Mouse (Mus musculus): ENCODE results near the gene Olfr301. TPM values are rescaled to one million over a fixed set of nuclear protein-coding genes. Genes with fewer than 3 reads are reported as not detected.

The Olfr301 gene
- not detected in 2 replicates for polyA plus RNA-seq (2012; rRNA removed)

- DNase-seq (ENCODE audit: extremely low spot score in 1 of 2, low spot score in 1 of 2), result no peak
Observed at GRCm38 (mm10) chr7:86403546-86403945, at the start of gene Olfr301. Olfr301 (plus strand) TSS chr7:86403846.

GRCm38 (mm10) chr7:86366828-86367227, 36.8 kb upstream of the Olfr301 start, which contains the start of gene Olfr305:
Olfr305 (minus strand) TSS chr7:86366928.
- no peak for DNase-seq (ENCODE audit: extremely low spot score in 1 of 2, low spot score in 1 of 2)

- DNase-seq (ENCODE audit: extremely low spot score in 1 of 2, low spot score in 1 of 2), result no peak
Observed at GRCm38 (mm10) chr7:86385769-86386168, 17.9 kb upstream of the Olfr301 start.

- DNase-seq (ENCODE audit: extremely low spot score in 1 of 2, low spot score in 1 of 2), result no peak
Observed at GRCm38 (mm10) chr7:86386558-86386957, 17.1 kb upstream of the Olfr301 start, which contains the start of gene Olfr304. Olfr304 (minus strand) TSS chr7:86386658.

GRCm38 (mm10) chr7:86397689-86398088, 6.0 kb upstream of the Olfr301 start, which contains the start of gene Olfr303:
Olfr303 (minus strand) TSS chr7:86397789.
- DNase-seq (ENCODE audit: extremely low spot score in 1 of 2, low spot score in 1 of 2), result no peak

GRCm38 (mm10) chr7:86459621-86460020, 56.0 kb downstream of the Olfr301 start, which contains the start of gene Olfr299:
Olfr299 (plus strand) TSS chr7:86459921.
- DNase-seq (ENCODE audit: extremely low spot score in 1 of 2, low spot score in 1 of 2), result no peak

Other genes starting within 250 kb of the Olfr301 start
- not detected in 2 replicates for gene Vmn2r75, start 232.1 kb upstream of the Olfr301 start, polyA plus RNA-seq (2012; rRNA removed)
- not detected in 2 replicates for gene Vmn2r76, start 157.5 kb upstream of the Olfr301 start, polyA plus RNA-seq (2012; rRNA removed)
- gene Olfr310, start 126.7 kb upstream of the Olfr301 start, polyA plus RNA-seq (2012; rRNA removed), result not detected in 2 replicates
- 0.12 and 0.32 TPM in 2 replicates for gene Olfr309, start 90.1 kb upstream of the Olfr301 start, polyA plus RNA-seq (2012; rRNA removed)
- gene Olfr308, start 78.2 kb upstream of the Olfr301 start, polyA plus RNA-seq (2012; rRNA removed), result not detected in 2 replicates
- not detected in 2 replicates for gene Olfr307, start 66.3 kb upstream of the Olfr301 start, polyA plus RNA-seq (2012; rRNA removed)
- not detected in 2 replicates for gene Olfr305, start 36.9 kb upstream of the Olfr301 start, polyA plus RNA-seq (2012; rRNA removed)
- not detected in 2 replicates for gene Olfr304, start 17.2 kb upstream of the Olfr301 start, polyA plus RNA-seq (2012; rRNA removed)
- gene Olfr303, start 6.1 kb upstream of the Olfr301 start, polyA plus RNA-seq (2012; rRNA removed), result not detected in 2 replicates
- not detected in 2 replicates for gene Olfr299, start 56.1 kb downstream of the Olfr301 start, polyA plus RNA-seq (2012; rRNA removed)
- gene Olfr298, start 88.6 kb downstream of the Olfr301 start, polyA plus RNA-seq (2012; rRNA removed), result not detected in 2 replicates
- gene Olfr297, start 116.1 kb downstream of the Olfr301 start, polyA plus RNA-seq (2012; rRNA removed), result 0.11 TPM in 1 of 2 replicates, not detected in the other
- not detected in 2 replicates for gene Olfr295, start 180.0 kb downstream of the Olfr301 start, polyA plus RNA-seq (2012; rRNA removed)
- not detected in 2 replicates for gene Olfr294, start 212.8 kb downstream of the Olfr301 start, polyA plus RNA-seq (2012; rRNA removed)
- not detected in 2 replicates for gene Olfr293, start 245.2 kb downstream of the Olfr301 start, polyA plus RNA-seq (2012; rRNA removed)

Measured in frontal cortex, adult 2 months (tissue).